Mouse (Mus musculus) heart, embryonic 15.5 days (tissue): ENCODE measurements around the gene Npy4r. TPM values are rescaled to one million over a fixed set of nuclear protein-coding genes. Genes with fewer than 3 reads are reported as not detected.
A peak's percentile ranks its signal among the peaks of the same experiment; 100 is the strongest.

ENCODE experiments used
- ATAC-seq: fragments of 200-750 bp; cut with Nextera tagmentation; replicated peaks from 2 replicates; pipeline ENCODE4 v1.8.0; 2017; ENCODE audit warnings: low read depth, moderate TSS enrichment; ENCODE audit not compliant: insufficient number of reproducible peaks, insufficient read depth, low FRiP score
- H3K27ac ChIP-seq: fragments of 300-500 bp; sonication (generic); 2 replicates; pipeline ENCODE4 v1.5.1; 2015; ENCODE audit warnings: mild to moderate bottlenecking, inconsistent platforms
- H3K27me3 ChIP-seq: fragments of 300-500 bp; sonication (generic); 2 replicates; pipeline ENCODE4 v1.6.1; 2015; ENCODE audit warnings: inconsistent platforms
- H3K36me3 ChIP-seq: fragments of 300-500 bp; sonication (generic); 2 replicates; pipeline ENCODE4 v1.6.1; 2015; ENCODE audit warnings: mild to moderate bottlenecking, inconsistent platforms
- H3K4me1 ChIP-seq: fragments of 300-500 bp; sonication (generic); replicated peaks from 2 replicates; pipeline ENCODE4 v1.6.1; 2015; ENCODE audit warnings: inconsistent platforms
- H3K4me2 ChIP-seq: fragments of 300-500 bp; sonication (generic); 2 replicates; pipeline ENCODE4 v1.6.1; 2015; ENCODE audit warnings: inconsistent platforms, mild to moderate bottlenecking, moderate library complexity
- H3K4me3 ChIP-seq: fragments of 300-500 bp; sonication (generic); 2 replicates; pipeline ENCODE4 v1.5.1; 2015; ENCODE audit warnings: mild to moderate bottlenecking, inconsistent platforms
- H3K9ac ChIP-seq: fragments of 300-500 bp; sonication (generic); 2 replicates; pipeline ENCODE4 v1.6.1; 2015; ENCODE audit warnings: mild to moderate bottlenecking, inconsistent platforms
- H3K9me3 ChIP-seq: fragments of 300-500 bp; sonication (generic); replicated peaks from 2 replicates; pipeline ENCODE4 v1.6.1; 2016; ENCODE audit warnings: inconsistent platforms
- WGBS: fragments of 180-500 bp; shearing (Covaris S2); methylation state at CpG from one replicate; pipeline ENCODE4 v1.1.7; 2015; ENCODE audit warnings: mixed read lengths; 5-methylcytosine and 5-hydroxymethylcytosine counted together
- polyA plus RNA-seq: library from polyadenylated mRNA; unstranded; fragments of >200 nt; fragmentation: Nextera tagmentation; extraction: Ambion mirVana; gene quantifications from 2 replicates; pipeline ENCODE4 v1.2.1, GENCODE M21; 2015

Npy4r gene
- polyA plus RNA-seq, 1 experiment from 2014 or later, result 0.15 TPM

GRCm38 (mm10) chr14:34114311-34114710, 38.0 kb downstream of the Npy4r start:
- no peaks in the 10 kb centered on the region for H3K36me3 ChIP-seq
- H3K4me2 ChIP-seq, result no peak overlapping the region
- H3K9ac ChIP-seq, result no peak overlapping the region
- H3K27ac ChIP-seq, result no peak overlapping the region
- no peaks in the 10 kb centered on the region for H3K27me3 ChIP-seq
- H3K9me3 ChIP-seq, result no peaks in the 10 kb centered on the region
- peaks cover 7% of the 10 kb centered on the region; the same call in 1 of the 2 replicates for H3K4me1 ChIP-seq
- 86% methylated on average over 4 of the region's 4 CpGs for WGBS
- ATAC-seq, result no peak
- no peak overlapping the region for H3K4me3 ChIP-seq

- no peak overlapping the region for H3K4me2 ChIP-seq
- no peaks in the 10 kb centered on the region for H3K36me3 ChIP-seq
- H3K4me3 ChIP-seq, result no peak overlapping the region
- H3K27me3 ChIP-seq, result no peaks in the 10 kb centered on the region
- H3K9ac ChIP-seq, result no peak overlapping the region
- H3K9me3 ChIP-seq, result no peaks in the 10 kb centered on the region
- peaks cover 17% of the 10 kb centered on the region for H3K4me1 ChIP-seq
- 69% methylated on average over 4 of the region's 4 CpGs for WGBS
- no peak for ATAC-seq
- H3K27ac ChIP-seq, result no peak overlapping the region
Observed at GRCm38 (mm10) chr14:34107594-34107993, 44.7 kb downstream of the Npy4r start.

GRCm38 (mm10) chr14:34106389-34107062, 45.8 kb downstream of the Npy4r start:
- Histone ChIP-seq H3K9ac (no peak overlapping the region), H3K27ac (no peak overlapping the region), H3K36me3 (no peaks in the 10 kb centered on the region), H3K4me3 (no peak overlapping the region), H3K4me1 (peaks cover 17% of the 10 kb centered on the region), H3K27me3 (no peaks in the 10 kb centered on the region), H3K4me2 (no peak overlapping the region), H3K9me3 (no peaks in the 10 kb centered on the region)
- no peak for ATAC-seq
- 58% methylated on average over 12 of the region's 12 CpGs for WGBS

- ATAC-seq, result peak; percentile 56
- Histone ChIP-seq H3K4me3 (no peak overlapping the region), H3K27me3 (no peaks in the 10 kb centered on the region), H3K36me3 (no peaks in the 10 kb centered on the region), H3K4me2 (no peak overlapping the region), H3K4me1 (peaks cover 17% of the 10 kb centered on the region), H3K9me3 (no peaks in the 10 kb centered on the region), H3K27ac (no peak overlapping the region), H3K9ac (no peak overlapping the region)
- WGBS, result 18% methylated on average over 8 of the region's 8 CpGs
Observed at GRCm38 (mm10) chr14:34104892-34105291, 47.4 kb downstream of the Npy4r start.

- Histone ChIP-seq H3K36me3 (no peaks in the 10 kb centered on the region), H3K4me3 (no peak overlapping the region), H3K9me3 (no peaks in the 10 kb centered on the region), H3K27ac (no peak overlapping the region), H3K9ac (no peak overlapping the region), H3K4me1 (peaks cover 17% of the 10 kb centered on the region), H3K27me3 (no peaks in the 10 kb centered on the region), H3K4me2 (no peak overlapping the region)
- ATAC-seq, result 0 out of 2 replicates have a peak, but pooled peaks have one; percentile 10
- 40% methylated on average over 3 of the region's 3 CpGs for WGBS
Observed at GRCm38 (mm10) chr14:34103855-34104254, 48.4 kb downstream of the Npy4r start.

- peaks cover 17% of the 10 kb centered on the region for H3K4me1 ChIP-seq
- no peaks in the 10 kb centered on the region for H3K27me3 ChIP-seq
- no peaks in the 10 kb centered on the region for H3K36me3 ChIP-seq
- H3K27ac ChIP-seq, result no peak within 1 kb of the TSS
- H3K4me3 ChIP-seq, result no peak within 1 kb of the TSS
- no peak within 1 kb of the TSS for H3K4me2 ChIP-seq
- no peaks in the 10 kb centered on the region for H3K9me3 ChIP-seq
- WGBS, result 64% methylated on average over 5 of the region's 5 CpGs
- no peak for ATAC-seq
- no peak within 1 kb of the TSS for H3K9ac ChIP-seq
Observed at GRCm38 (mm10) chr14:34102601-34103000, 49.7 kb downstream of the Npy4r start, which contains the start of gene A630023A22Rik. TSS of gene A630023A22Rik (minus strand) at chr14:34102754.

GRCm38 (mm10) chr14:34096161-34096560, 56.1 kb downstream of the Npy4r start:
- no peak for ATAC-seq
- 72% methylated on average over 5 of the region's 5 CpGs for WGBS
- H3K4me2 ChIP-seq, result no peak overlapping the region

More at GRCm38 (mm10) chr14:34096161-34096560, 56.1 kb downstream of the Npy4r start:
- Histone ChIP-seq H3K36me3 (no peaks in the 10 kb centered on the region), H3K4me1 (no peaks in the 10 kb centered on the region), H3K9me3 (no peaks in the 10 kb centered on the region), H3K27me3 (no peaks in the 10 kb centered on the region), H3K9ac (no peak overlapping the region), H3K4me3 (no peak overlapping the region), H3K27ac (no peak overlapping the region)

Other genes starting within 250 kb of the Npy4r start
- gene Gdf10, start 228.9 kb downstream of the Npy4r start, polyA plus RNA-seq, result 7.1 and 17.1 TPM in 2 replicates
- 0.11 and 0.19 TPM in 2 replicates for gene Gdf2, start 211.4 kb downstream of the Npy4r start, polyA plus RNA-seq
- gene Rbp3, start 198.5 kb downstream of the Npy4r start, polyA plus RNA-seq, result 0.04 TPM in 1 of 2 replicates, not detected in the other
- 0.03 TPM in 1 of 2 replicates, not detected in the other for gene Zfp488, start 173.7 kb downstream of the Npy4r start, polyA plus RNA-seq
- not detected in 2 replicates for gene Gm30083, start 137.3 kb downstream of the Npy4r start, polyA plus RNA-seq
- gene Gm5460, start 135.7 kb downstream of the Npy4r start, polyA plus RNA-seq, result not detected in 2 replicates
- not detected in 2 replicates for gene Antxrl, start 99.8 kb downstream of the Npy4r start, polyA plus RNA-seq
- 2.0 and 5.3 TPM in 2 replicates for gene Anxa8, start 66.5 kb downstream of the Npy4r start, polyA plus RNA-seq
- not detected in 2 replicates for gene A630023A22Rik, start 49.7 kb downstream of the Npy4r start, polyA plus RNA-seq
- 0.10 and 0.11 TPM in 2 replicates for gene Gprin2, start 49.2 kb upstream of the Npy4r start, polyA plus RNA-seq
- 0.35 and 0.77 TPM in 2 replicates for gene Syt15, start 67.1 kb upstream of the Npy4r start, polyA plus RNA-seq
- gene Shld2, start 158.0 kb upstream of the Npy4r start, polyA plus RNA-seq, result 8.0 and 8.6 TPM in 2 replicates
- gene Glud1, start 158.2 kb upstream of the Npy4r start, polyA plus RNA-seq, result 55.9 and 60.3 TPM in 2 replicates
- gene Fam25c, start 202.9 kb upstream of the Npy4r start, polyA plus RNA-seq, result not detected in 2 replicates
- 1.7 and 9.5 TPM in 2 replicates for gene Sncg, start 222.3 kb upstream of the Npy4r start, polyA plus RNA-seq
- gene Mmrn2, start 223.0 kb upstream of the Npy4r start, polyA plus RNA-seq, result 26.0 and 29.7 TPM in 2 replicates